Mouse (Mus musculus) common myeloid progenitor, adult 5-6 weeks (primary cell): ENCODE measurements around the gene Hspb8. TPM values are rescaled to one million over a fixed set of nuclear protein-coding genes. Genes with fewer than 3 reads are reported as not detected.

Source experiments
- ATAC-seq: replicated peaks from 2 replicates; pipeline ENCODE4 v1.8.0; 2016; ENCODE audit warnings: low read depth, mild to moderate bottlenecking, moderate TSS enrichment, inconsistent platforms; ENCODE audit not compliant: poor library complexity, severe bottlenecking
- total RNA-seq: library from RNA; stranded (forward); fragments of 200-1000, 187-1606 nt; gene quantifications from 2 replicates; pipeline ENCODE4 v1.2.3, GENCODE M21; 2017

The Hspb8 gene
- not detected in 2 replicates for total RNA-seq

GRCm38 (mm10) chr5:116422699-116423201 lies at the start of gene Hspb8:
Gene Hspb8, minus strand, starts transcription at chr5:116422864.
- ATAC-seq = 0 out of 2 replicates have a peak, but pooled peaks have one; percentile 52

GRCm38 (mm10) chr5:116461354-116462042 lies 38.8 kb upstream of the Hspb8 start:
- no peak for ATAC-seq

DNA sequence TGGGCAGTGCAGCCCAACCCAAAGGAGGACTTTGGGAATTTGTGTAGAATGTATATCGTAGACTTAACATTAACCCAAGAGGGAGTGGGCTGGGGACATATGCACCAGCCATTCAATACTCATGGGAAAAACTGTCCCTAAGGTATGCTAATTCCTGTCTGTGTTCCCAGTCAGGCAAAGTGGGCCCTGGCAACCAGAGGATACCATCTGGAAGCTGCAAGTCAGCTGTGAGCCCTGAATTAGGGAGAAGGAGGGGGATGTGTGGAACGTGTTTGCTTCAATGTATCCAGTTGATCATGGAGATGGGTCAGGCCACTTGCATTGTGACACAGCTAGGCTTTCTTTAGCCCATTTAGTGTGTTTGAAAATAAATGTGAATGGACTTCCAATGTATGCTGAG lies 37.3 kb upstream of the Hspb8 start:
- no peak for ATAC-seq

DNA sequence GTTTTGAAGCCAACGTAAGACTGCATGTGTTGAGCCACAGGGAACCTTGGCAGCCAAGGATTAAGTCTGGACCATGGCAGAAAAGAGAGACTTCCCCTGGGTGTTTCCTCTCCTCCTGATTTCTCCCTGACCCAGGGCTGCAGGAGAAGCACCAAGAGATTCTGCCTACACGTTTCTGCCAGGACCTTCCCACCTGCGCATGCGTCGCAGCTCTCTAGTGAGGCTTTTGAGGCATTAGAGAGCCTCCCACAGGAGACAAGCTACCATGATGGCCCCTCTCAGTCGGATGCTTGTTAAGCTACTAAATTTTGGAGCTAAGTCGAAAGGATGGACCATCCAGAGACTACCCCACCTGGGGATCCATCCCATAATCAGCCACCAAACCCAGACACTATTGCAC lies 35.1 kb upstream of the Hspb8 start:
- ATAC-seq = no peak

DNA sequence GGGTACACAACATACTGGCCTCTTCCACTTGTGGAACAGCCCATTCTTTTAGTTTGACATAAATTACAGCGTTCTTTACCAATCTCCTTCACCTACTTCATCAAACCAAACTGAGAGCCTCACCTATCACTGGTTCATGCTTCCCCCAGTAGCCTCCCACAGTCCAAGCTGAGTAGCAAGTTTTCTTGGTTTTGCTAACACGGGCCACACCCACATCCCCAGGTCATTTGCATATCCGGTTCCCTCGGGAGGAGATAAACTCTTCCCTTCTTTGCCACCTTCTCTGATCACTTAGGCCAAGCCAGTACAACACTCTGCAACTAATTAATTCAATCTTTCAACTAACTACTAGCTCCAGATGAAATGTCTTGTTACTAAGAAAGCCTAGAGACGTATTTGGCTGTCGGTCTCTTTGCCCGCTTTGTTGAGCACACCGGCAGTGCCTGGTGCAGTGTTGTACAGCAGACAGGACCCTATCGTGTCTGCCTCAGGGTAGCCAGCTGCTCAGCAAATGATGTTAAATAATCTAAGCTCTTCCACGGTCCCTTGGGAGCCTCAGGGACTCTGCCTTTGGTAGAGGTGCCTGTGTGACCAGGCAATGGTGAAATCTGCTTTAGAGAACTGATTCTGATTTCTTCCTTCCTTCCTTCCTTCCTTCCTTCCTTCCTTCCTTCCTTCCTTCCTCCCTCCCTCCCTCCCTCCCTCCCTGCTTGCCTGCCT lies 34.3 kb upstream of the Hspb8 start:
- ATAC-seq = 0 out of 2 replicates have a peak, but pooled peaks have one; percentile 45

DNA sequence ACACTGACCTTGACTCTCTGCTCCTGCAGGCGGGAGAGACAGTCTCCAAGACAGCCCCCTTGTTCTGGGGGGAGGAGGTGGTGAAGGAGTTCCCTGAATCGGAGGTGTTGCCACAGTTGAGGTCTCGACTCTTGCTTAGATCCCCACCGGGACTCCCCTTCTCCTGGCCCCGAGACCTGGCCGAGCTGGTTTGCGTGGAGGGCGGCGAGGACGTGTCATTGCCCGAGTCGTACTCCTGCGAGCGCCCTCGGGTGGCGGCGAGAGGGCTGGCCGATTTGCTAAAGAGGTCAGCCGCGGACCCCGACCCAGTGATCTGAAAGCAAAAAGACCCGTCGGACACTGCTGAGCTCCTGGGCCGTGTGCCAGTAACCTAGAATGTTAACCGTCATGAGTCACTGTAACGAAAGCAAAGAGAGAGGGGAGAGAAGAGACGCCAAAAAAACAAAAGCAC lies 30.8 kb upstream of the Hspb8 start:
- peak; percentile 45 for ATAC-seq

- ATAC-seq = no peak
These were observed 28.2 kb upstream of the Hspb8 start for GRCm38 (mm10) chr5:116450901-116451300.

- no peak for ATAC-seq
These were observed 27.0 kb upstream of the Hspb8 start for GRCm38 (mm10) chr5:116449522-116450225.

- ATAC-seq = no peak
These were observed 25.9 kb upstream of the Hspb8 start for GRCm38 (mm10) chr5:116448409-116449191.

- ATAC-seq = no peak
These were observed 25.2 kb upstream of the Hspb8 start for GRCm38 (mm10) chr5:116447821-116448350.

- no peak for ATAC-seq
These were observed 23.9 kb upstream of the Hspb8 start for GRCm38 (mm10) chr5:116446552-116446951.

DNA sequence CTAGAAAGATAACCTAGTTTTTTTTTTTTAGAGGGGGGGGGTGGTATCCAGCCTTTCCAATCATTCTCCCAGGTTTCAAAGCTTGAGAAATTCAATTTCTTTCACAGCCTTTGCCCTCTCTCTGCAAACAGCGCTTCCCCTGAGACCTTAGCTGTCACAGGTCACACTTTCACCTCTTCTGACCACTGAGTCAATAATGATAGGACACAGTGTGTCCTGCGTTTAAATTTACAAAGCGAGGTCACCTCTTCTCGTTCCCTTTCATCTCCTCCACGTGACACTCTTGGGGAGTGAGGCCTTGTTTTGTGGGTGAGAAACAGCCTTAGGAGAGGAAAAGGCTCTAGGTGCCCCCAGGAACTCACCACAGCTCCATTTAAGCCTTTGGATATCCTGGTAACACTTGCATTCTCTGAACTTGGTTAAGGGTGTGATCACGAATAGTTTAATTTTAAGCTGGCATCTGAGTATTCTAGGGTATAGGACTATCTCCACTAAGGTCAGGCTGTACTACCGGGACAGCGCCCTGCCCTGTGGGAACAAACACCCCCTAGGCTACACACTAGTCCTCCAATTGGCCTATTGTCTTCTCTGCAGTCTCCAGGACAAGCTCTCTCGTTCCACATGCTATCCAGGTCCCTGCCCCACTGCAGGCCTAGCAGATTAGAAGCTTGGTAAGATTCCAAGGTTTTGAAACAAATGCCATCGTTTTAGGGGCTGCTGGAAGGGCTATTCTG lies 23.1 kb upstream of the Hspb8 start:
- no peak for ATAC-seq

GRCm38 (mm10) chr5:116444517-116444916 lies 21.9 kb upstream of the Hspb8 start:
- ATAC-seq = no peak

GRCm38 (mm10) chr5:116443459-116443940 lies 20.8 kb upstream of the Hspb8 start:
- ATAC-seq = no peak

GRCm38 (mm10) chr5:116442697-116443458 lies 20.2 kb upstream of the Hspb8 start:
- no peak for ATAC-seq

DNA sequence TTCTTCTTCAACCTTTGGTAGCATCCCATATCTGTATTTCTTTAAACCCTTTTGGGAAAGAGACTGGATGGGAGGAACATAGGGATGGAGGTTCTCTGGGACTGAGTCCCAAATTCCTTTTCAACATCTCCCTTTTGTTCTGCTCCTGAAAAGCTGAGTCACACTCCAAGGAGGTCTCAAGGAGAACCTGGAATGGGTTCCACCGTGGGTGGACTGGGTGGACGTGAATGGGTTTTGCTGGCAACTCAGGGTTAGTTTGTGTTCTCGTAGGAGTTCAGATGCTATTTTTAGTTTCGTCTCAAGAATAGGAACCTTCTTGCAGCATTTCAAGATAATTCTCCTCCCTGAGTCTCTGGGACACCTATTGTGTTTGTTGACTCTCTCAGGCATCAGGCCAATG lies 17.6 kb upstream of the Hspb8 start:
- no peak for ATAC-seq

GRCm38 (mm10) chr5:116438328-116438727 lies 15.7 kb upstream of the Hspb8 start:
- no peak for ATAC-seq

DNA sequence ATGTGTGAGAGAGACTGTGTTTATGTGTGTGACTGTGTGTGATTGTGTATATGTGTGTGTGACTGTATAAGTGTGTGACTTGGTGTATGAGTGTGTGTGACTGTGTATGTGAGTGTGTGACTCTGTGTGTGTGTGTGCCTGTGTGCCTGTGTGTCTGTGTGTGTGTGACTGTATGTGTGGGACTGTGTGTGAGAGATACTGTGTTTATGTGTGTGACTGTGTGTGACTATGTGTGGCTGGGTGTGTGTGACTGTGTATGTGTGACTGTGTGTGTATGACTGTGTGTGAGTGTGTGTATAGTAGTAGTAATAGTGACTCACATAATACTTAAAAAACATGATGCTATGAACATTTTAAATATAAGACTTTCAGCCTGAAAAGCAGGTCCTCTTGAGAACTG lies 13.5 kb upstream of the Hspb8 start:
- ATAC-seq = no peak
